Mouse (Mus musculus): ENCODE results near the gene Klf7. TPM values are rescaled to one million over a fixed set of nuclear protein-coding genes. Genes with fewer than 3 reads are reported as not detected.
A peak's percentile ranks its signal among the peaks of the same experiment; 100 is the strongest.

Klf7 gene
- polyA plus RNA-seq, 1 experiment from 2014 or later = 40.9 TPM

- TF ChIP-seq EP300 (IDR thresholded peaks at IDR 0.05) = no peak
- TF ChIP-seq CTCF (IDR thresholded peaks at IDR 0.05) = no peak
- H3K36me3 ChIP-seq (ENCODE audit: insufficient read depth, low read length) = no peaks in the 10 kb centered on the region
- WGBS = 89% methylated on average over 9 of the region's 9 CpGs
- no peaks in the 10 kb centered on the region for H3K9me3 ChIP-seq (ENCODE audit: low read length)
- H3K27me3 ChIP-seq (replicated peaks; ENCODE audit: insufficient read depth, low read length) = no peaks in the 10 kb centered on the region
- H3K4me2 ChIP-seq (replicated peaks; ENCODE audit: low read depth, low read length) = no peak overlapping the region
- peaks cover 4% of the 10 kb centered on the region; the same call in 1 of the 2 replicates for H3K4me1 ChIP-seq (ENCODE audit: insufficient read depth, low read depth, low read length)
- H3K27ac ChIP-seq (ENCODE audit: low read length) = no peak overlapping the region
- no peak overlapping the region for H3K4me3 ChIP-seq (ENCODE audit: low read depth, low read length)
- no peak overlapping the region for H3K9ac ChIP-seq (replicated peaks; ENCODE audit: low read depth)
- ATAC-seq (no peak), DNase-seq (ENCODE audit: low spot score) (no peak)
Observed at GRCm38 (mm10) chr1:64032502-64033231, 89.4 kb downstream of the Klf7 start.

GRCm38 (mm10) chr1:64021986-64022385, 100.1 kb downstream of the Klf7 start:
- TF ChIP-seq EP300 (IDR thresholded peaks at IDR 0.05) (no peak), CTCF (IDR thresholded peaks at IDR 0.05) (no peak)
- ATAC-seq (no peak), DNase-seq (ENCODE audit: low spot score) (no peak)
- no peaks in the 10 kb centered on the region for H3K9me3 ChIP-seq (ENCODE audit: low read length)
- H3K27me3 ChIP-seq (replicated peaks; ENCODE audit: insufficient read depth, low read length) = no peaks in the 10 kb centered on the region
- H3K4me3 ChIP-seq (ENCODE audit: low read depth, low read length) = no peak overlapping the region
- 77% methylated on average over 3 of the region's 3 CpGs for WGBS
- H3K9ac ChIP-seq (replicated peaks; ENCODE audit: low read depth) = no peak overlapping the region
- H3K4me2 ChIP-seq (replicated peaks; ENCODE audit: low read depth, low read length) = no peak overlapping the region
- no peak overlapping the region for H3K27ac ChIP-seq (ENCODE audit: low read length)
- H3K4me1 ChIP-seq (ENCODE audit: insufficient read depth, low read depth, low read length) = peaks cover 19% of the 10 kb centered on the region; the same call in 1 of the 2 replicates
- H3K36me3 ChIP-seq (ENCODE audit: insufficient read depth, low read length) = no peaks in the 10 kb centered on the region

GRCm38 (mm10) chr1:64020672-64021635, 101.1 kb downstream of the Klf7 start:
- H3K9ac ChIP-seq (replicated peaks; ENCODE audit: low read depth) = no peak overlapping the region
- 17% methylated on average over 19 of the region's 19 CpGs for WGBS
- ATAC-seq = peak; percentile 66

GRCm38 (mm10) chr1:64019127-64019635, 102.9 kb downstream of the Klf7 start:
- ATAC-seq (peak; percentile 31; the same call in 1 of the 2 replicates), DNase-seq (ENCODE audit: low spot score) (no peak)
- H3K9me3 ChIP-seq (ENCODE audit: low read length) = no peaks in the 10 kb centered on the region
- peak overlapping the region; percentile 45; the same call in 1 of the 2 replicates for H3K4me2 ChIP-seq (replicated peaks; ENCODE audit: low read depth, low read length)
- H3K4me1 ChIP-seq (ENCODE audit: insufficient read depth, low read depth, low read length) = peaks cover 19% of the 10 kb centered on the region; the same call in 1 of the 2 replicates
- no peak for TF ChIP-seq CTCF (IDR thresholded peaks at IDR 0.05)
- TF ChIP-seq EP300 (IDR thresholded peaks at IDR 0.05) = 0 out of 2 replicates have a peak, but pooled peaks have one; percentile 6
- WGBS = 28% methylated on average over 6 of the region's 6 CpGs
- H3K4me3 ChIP-seq (ENCODE audit: low read depth, low read length) = no peak overlapping the region; the same call in 1 of the 2 replicates
- H3K9ac ChIP-seq (replicated peaks; ENCODE audit: low read depth) = no peak overlapping the region
- peak overlapping the region; percentile 64; the same call in 1 of the 2 replicates for H3K27ac ChIP-seq (ENCODE audit: low read length)
- H3K36me3 ChIP-seq (ENCODE audit: insufficient read depth, low read length) = no peaks in the 10 kb centered on the region
- H3K27me3 ChIP-seq (replicated peaks; ENCODE audit: insufficient read depth, low read length) = no peaks in the 10 kb centered on the region

More at GRCm38 (mm10) chr1:64020672-64021635, 101.1 kb downstream of the Klf7 start:
- no peaks in the 10 kb centered on the region for H3K9me3 ChIP-seq (ENCODE audit: low read length)
- H3K27ac ChIP-seq (ENCODE audit: low read length) = peak overlapping the region; percentile 40; the same call in 1 of the 2 replicates
- H3K27me3 ChIP-seq (replicated peaks; ENCODE audit: insufficient read depth, low read length) = no peaks in the 10 kb centered on the region
- TF ChIP-seq EP300 (IDR thresholded peaks at IDR 0.05) = no peak
- peak; percentile 40 for TF ChIP-seq CTCF (IDR thresholded peaks at IDR 0.05)
- no peak overlapping the region for H3K4me3 ChIP-seq (ENCODE audit: low read depth, low read length)
- peak overlapping the region; percentile 38 for H3K4me2 ChIP-seq (replicated peaks; ENCODE audit: low read depth, low read length)
- no peaks in the 10 kb centered on the region for H3K36me3 ChIP-seq (ENCODE audit: insufficient read depth, low read length)
- DNase-seq (ENCODE audit: low spot score) = peak; percentile 62
- H3K4me1 ChIP-seq (ENCODE audit: insufficient read depth, low read depth, low read length) = peaks cover 19% of the 10 kb centered on the region; the same call in 1 of the 2 replicates

- ATAC-seq (peak; percentile 83), DNase-seq (ENCODE audit: low spot score) (peak; percentile 58)
- no peak overlapping the region for H3K9ac ChIP-seq (replicated peaks; ENCODE audit: low read depth)
- WGBS = 26% methylated on average over 16 of the region's 16 CpGs
- peaks cover 19% of the 10 kb centered on the region; the same call in 1 of the 2 replicates for H3K4me1 ChIP-seq (ENCODE audit: insufficient read depth, low read depth, low read length)
- no peaks in the 10 kb centered on the region for H3K9me3 ChIP-seq (ENCODE audit: low read length)
- H3K4me3 ChIP-seq (ENCODE audit: low read depth, low read length) = no peak overlapping the region; the same call in 1 of the 2 replicates
- no peaks in the 10 kb centered on the region for H3K36me3 ChIP-seq (ENCODE audit: insufficient read depth, low read length)
- H3K27me3 ChIP-seq (replicated peaks; ENCODE audit: insufficient read depth, low read length) = no peaks in the 10 kb centered on the region
- TF ChIP-seq CTCF (IDR thresholded peaks at IDR 0.05) = no peak
- peak; percentile 69; the same call in 1 of the 2 replicates for TF ChIP-seq EP300 (IDR thresholded peaks at IDR 0.05)
- H3K27ac ChIP-seq (ENCODE audit: low read length) = peak overlapping the region; percentile 64
- H3K4me2 ChIP-seq (replicated peaks; ENCODE audit: low read depth, low read length) = peak overlapping the region; percentile 45
Observed at GRCm38 (mm10) chr1:64018466-64019077, 103.5 kb downstream of the Klf7 start.
